Mouse (Mus musculus) testis, adult 2 months (tissue): ENCODE results near the gene Ssr2.

Experiments used
- CTCF ChIP-seq: fragments of 200-500 bp; IDR thresholded peaks from 2 replicates; pipeline ENCODE4 v1.5.1; 2012; ENCODE audit warnings: low read depth, mild to moderate bottlenecking, inconsistent platforms, low read length, moderate library complexity; ENCODE audit not compliant: control insufficient read depth, insufficient read depth, insufficient replicate concordance
- POLR2A ChIP-seq: fragments of 200-500 bp; IDR thresholded peaks from 2 replicates; pipeline ENCODE4 v1.6.1; 2012; ENCODE audit warnings: low read depth, mild to moderate bottlenecking, inconsistent platforms, low read length, moderate library complexity; ENCODE audit not compliant: control insufficient read depth

GRCm38 (mm10) chr3:88607758-88608138, 32.1 kb downstream of the Ssr2 start:
- TF ChIP-seq CTCF (no peak), POLR2A (no peak)
